Mouse (Mus musculus): ENCODE measurements around the gene Cdk17. TPM values are rescaled to one million over a fixed set of nuclear protein-coding genes. Genes with fewer than 3 reads are reported as not detected.
A peak's percentile ranks its signal among the peaks of the same experiment; 100 is the strongest.
"Not testable (repeated sequence)": the region's sequence is repeated elsewhere in the genome, so short reads cannot be mapped to it uniquely, and the experiment has no call there.

The Cdk17 gene
- polyA plus RNA-seq, 1 experiment from 2014 or later, result 14.2 TPM

DNA sequence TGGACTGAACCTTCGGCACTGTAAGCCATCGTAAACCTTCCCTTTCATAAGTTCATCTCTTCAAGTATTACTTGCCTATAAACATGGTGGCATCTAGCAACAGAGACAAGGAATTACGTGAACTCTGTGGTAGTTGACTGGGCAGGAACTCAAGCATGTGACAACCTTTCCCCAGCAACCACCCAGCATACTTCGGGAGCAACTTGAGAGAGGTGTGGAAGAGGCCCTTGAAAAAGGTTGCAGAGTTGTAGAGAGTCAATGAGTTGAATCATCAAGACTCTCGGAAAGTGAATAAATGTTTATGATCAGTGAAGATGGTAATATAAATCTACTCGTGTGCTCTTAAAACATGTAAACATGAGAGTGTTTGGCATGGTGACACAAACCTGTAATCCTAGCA lies 13.0 kb upstream of the Cdk17 start:
- Histone ChIP-seq H3K9me3 (replicated peaks; ENCODE audit: control insufficient read depth, low read length) (no peaks in the 10 kb centered on the region), H3K27ac (ENCODE audit: low read length) (no peak overlapping the region), H3K9ac (ENCODE audit: low read length) (no peak overlapping the region), H3K4me1 (ENCODE audit: control insufficient read depth, insufficient read depth, low read length) (peaks cover 5% of the 10 kb centered on the region; the same call in 1 of the 2 replicates), H3K36me3 (ENCODE audit: control insufficient read depth, insufficient read depth, low read length) (no peaks in the 10 kb centered on the region), H3K27me3 (ENCODE audit: control insufficient read depth, insufficient read depth, low read length) (no peaks in the 10 kb centered on the region), H3K4me3 (replicated peaks; ENCODE audit: low read length) (no peak overlapping the region), H3K4me2 (ENCODE audit: low read depth, low read length) (no peak overlapping the region)
- WGBS, result 78% methylated on average over 6 of the region's 6 CpGs
- no peak for ATAC-seq (ENCODE audit: insufficient read depth, low FRiP score)

DNA sequence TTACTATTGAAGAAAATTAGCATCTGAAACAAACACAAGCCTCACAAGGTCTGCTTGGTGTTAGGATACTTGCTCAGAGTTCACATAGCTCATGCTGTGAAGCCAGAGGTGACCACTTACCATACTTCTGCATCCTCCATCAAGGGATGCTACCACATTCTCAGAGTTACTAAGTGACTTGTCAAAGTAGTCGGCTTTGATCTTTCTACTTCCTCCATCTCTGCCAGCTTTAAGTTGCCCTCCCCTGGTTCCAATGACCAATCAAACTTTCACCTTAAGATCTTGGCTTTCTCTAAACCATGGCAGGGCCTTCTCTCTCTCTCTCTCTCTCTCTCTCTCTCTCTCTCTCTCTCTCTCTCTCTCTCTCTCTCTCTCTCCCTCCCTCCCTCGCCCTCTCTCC lies 11.1 kb upstream of the Cdk17 start:
- 32% methylated on average over 1 of the region's 2 CpGs for WGBS

DNA sequence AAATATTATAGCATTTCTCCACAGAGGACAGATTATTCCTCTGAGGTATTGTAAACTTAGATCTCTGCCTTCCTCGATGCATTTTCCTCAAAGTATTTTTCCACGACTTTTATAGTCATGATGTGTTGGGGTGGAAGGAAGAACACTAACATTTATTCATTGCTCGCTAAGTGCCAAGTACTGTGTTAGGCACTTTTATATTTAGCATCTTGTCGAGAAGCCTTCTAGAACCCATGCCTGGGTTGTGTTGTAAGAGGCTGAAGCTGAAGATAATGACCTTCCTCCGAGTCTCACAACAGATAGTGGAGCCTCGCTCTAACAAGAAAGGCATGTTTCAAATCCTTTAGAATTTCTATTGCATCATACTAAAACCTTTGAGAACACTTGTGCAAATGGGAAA lies 8.9 kb upstream of the Cdk17 start:
- ATAC-seq (ENCODE audit: insufficient read depth, low FRiP score), result no peak
- Histone ChIP-seq H3K9ac (ENCODE audit: low read length) (no peak overlapping the region), H3K36me3 (ENCODE audit: control insufficient read depth, insufficient read depth, low read length) (no peaks in the 10 kb centered on the region), H3K4me2 (ENCODE audit: low read depth, low read length) (no peak overlapping the region), H3K4me1 (ENCODE audit: control insufficient read depth, insufficient read depth, low read length) (no peaks in the 10 kb centered on the region), H3K4me3 (replicated peaks; ENCODE audit: low read length) (no peak overlapping the region), H3K9me3 (replicated peaks; ENCODE audit: control insufficient read depth, low read length) (no peaks in the 10 kb centered on the region), H3K27ac (ENCODE audit: low read length) (no peak overlapping the region), H3K27me3 (ENCODE audit: control insufficient read depth, insufficient read depth, low read length) (no peaks in the 10 kb centered on the region)
- 42% methylated on average over 6 of the region's 6 CpGs for WGBS

More for the DNA sequence above, 11.1 kb upstream of the Cdk17 start:
- no peaks in the 10 kb centered on the region for H3K36me3 ChIP-seq (ENCODE audit: control insufficient read depth, insufficient read depth, low read length)
- no peak overlapping the region for H3K27ac ChIP-seq (ENCODE audit: low read length)
- H3K9me3 ChIP-seq (replicated peaks; ENCODE audit: control insufficient read depth, low read length), result no peaks in the 10 kb centered on the region
- H3K4me1 ChIP-seq (ENCODE audit: control insufficient read depth, insufficient read depth, low read length), result no peaks in the 10 kb centered on the region
- no peak overlapping the region for H3K4me3 ChIP-seq (replicated peaks; ENCODE audit: low read length)
- no peak overlapping the region for H3K4me2 ChIP-seq (ENCODE audit: low read depth, low read length)
- H3K9ac ChIP-seq (ENCODE audit: low read length), result no peak overlapping the region
- no peak for ATAC-seq (ENCODE audit: insufficient read depth, low FRiP score)
- H3K27me3 ChIP-seq (ENCODE audit: control insufficient read depth, insufficient read depth, low read length), result no peaks in the 10 kb centered on the region

DNA sequence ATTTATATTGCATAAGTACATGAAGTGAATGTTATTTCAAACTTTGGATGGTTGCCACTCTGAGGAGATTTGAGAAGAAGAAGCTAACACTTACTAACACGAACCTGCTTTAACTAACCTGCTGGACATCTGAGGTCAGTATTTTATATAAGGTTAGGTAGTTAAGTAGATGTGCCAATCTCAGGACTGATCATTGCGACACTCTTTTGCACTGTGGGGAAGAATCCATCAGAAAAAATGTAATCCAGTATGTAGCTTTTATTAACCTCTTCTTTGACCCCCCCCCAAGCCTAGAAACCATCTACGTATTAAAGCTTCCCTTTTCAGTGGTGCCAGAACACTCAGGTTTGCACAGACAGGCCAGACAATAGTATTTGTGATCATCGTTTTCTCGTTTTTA lies 8.0 kb upstream of the Cdk17 start:
- ATAC-seq (ENCODE audit: insufficient read depth, low FRiP score), result no peak
- Histone ChIP-seq H3K27me3 (ENCODE audit: control insufficient read depth, insufficient read depth, low read length) (no peaks in the 10 kb centered on the region), H3K27ac (ENCODE audit: low read length) (no peak overlapping the region; the same call in 1 of the 2 replicates), H3K4me2 (ENCODE audit: low read depth, low read length) (no peak overlapping the region), H3K4me3 (replicated peaks; ENCODE audit: low read length) (no peak overlapping the region), H3K4me1 (ENCODE audit: control insufficient read depth, insufficient read depth, low read length) (no peaks in the 10 kb centered on the region), H3K36me3 (ENCODE audit: control insufficient read depth, insufficient read depth, low read length) (no peaks in the 10 kb centered on the region), H3K9ac (ENCODE audit: low read length) (no peak overlapping the region), H3K9me3 (replicated peaks; ENCODE audit: control insufficient read depth, low read length) (no peaks in the 10 kb centered on the region)
- WGBS, result 76% methylated on average over 5 of the region's 5 CpGs

DNA sequence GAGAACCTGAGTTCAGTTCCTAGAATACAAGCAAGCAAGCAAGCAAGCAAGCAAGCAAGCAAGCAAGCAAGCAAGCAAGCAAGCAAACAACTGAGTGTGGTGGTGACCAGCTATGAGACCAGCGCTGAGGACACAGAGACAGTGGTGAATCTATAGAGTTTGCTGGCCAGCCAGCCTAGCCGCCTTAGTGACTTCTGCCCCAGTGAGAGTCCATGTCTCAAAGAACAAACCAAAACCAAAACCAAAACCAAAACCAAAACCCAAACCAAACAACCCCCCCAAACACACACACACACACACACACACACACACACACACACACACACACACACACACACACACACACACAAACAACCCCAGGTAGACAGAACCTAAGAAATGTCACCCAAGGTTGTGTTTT lies 7.3 kb upstream of the Cdk17 start:
- not testable (repeated sequence) for H3K27me3 ChIP-seq (ENCODE audit: control insufficient read depth, insufficient read depth, low read length); H3K4me3 ChIP-seq (replicated peaks; ENCODE audit: low read length); H3K9me3 ChIP-seq (replicated peaks; ENCODE audit: control insufficient read depth, low read length); H3K4me2 ChIP-seq (ENCODE audit: low read depth, low read length); H3K36me3 ChIP-seq (ENCODE audit: control insufficient read depth, insufficient read depth, low read length); H3K4me1 ChIP-seq (ENCODE audit: control insufficient read depth, insufficient read depth, low read length); H3K27ac ChIP-seq (ENCODE audit: low read length); ATAC-seq (ENCODE audit: insufficient read depth, low FRiP score); H3K9ac ChIP-seq (ENCODE audit: low read length)
- WGBS, result 83% methylated on average over 2 of the region's 2 CpGs

DNA sequence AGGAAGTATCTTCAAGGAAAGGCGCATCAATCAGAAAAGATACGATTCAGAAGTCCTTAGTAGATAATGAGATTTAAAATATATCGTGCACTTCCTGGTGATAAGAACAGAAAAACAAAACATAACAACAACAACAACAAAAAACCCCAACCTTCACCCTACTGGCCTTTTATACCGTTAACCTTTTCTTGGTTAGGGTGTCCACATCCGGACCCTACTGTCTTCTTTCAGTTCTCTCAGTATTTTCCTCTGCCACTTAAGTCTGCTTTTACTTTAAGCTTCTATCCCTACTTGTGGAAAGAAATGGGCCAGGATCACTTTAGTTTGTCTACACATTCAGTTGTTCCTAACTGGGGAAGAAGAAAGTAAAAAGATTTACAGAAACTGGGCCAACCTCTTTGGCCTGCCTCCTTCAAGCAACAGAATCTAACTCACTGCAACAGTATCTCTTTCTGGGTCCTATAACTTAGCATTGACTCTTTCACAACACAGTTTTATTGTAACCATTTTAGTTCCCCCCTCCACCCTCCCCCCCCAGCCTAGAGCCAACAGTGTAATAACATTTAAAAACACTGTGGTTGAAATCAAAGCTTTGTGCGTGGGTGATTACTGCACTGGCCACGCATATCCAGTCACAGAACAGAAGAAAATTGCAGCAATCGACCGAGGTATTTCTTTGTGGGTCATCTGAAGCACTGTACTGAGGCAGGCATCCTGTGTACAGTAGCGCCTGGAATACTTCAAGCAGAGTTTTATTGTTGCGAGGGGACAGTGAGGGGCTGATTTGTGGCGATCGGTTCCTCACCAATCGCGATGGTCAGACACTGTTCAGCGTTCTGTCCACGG lies 801 bp upstream of the Cdk17 start:
- peak overlapping the region; percentile 69 for H3K9ac ChIP-seq (ENCODE audit: low read length)
- no peak; the same call in 1 of the 2 replicates for ATAC-seq (ENCODE audit: insufficient read depth, low FRiP score)

DNA sequence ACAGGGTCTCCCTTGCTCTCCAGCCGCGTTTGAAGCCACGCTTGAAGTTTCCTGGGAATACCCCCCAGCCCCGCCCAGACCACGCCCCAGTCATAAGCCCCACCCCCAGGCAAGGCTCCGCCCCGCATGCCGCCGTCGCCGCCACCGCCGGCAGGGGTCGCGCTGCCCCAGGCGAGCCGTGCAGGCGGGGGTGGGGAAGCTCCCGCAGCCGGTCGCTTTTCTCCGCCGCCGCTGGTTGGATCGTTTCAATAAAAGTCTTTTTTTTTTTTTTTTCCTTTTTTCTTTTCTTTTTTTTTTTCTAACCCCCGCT lies 223 bp upstream of the Cdk17 start:
- Histone ChIP-seq H3K9me3 (replicated peaks; ENCODE audit: control insufficient read depth, low read length) (no peaks in the 10 kb centered on the region), H3K4me1 (ENCODE audit: control insufficient read depth, insufficient read depth, low read length) (peaks cover 19% of the 10 kb centered on the region), H3K27ac (ENCODE audit: low read length) (peak overlapping the region; percentile 100), H3K4me3 (replicated peaks; ENCODE audit: low read length) (peak overlapping the region; percentile 99), H3K36me3 (ENCODE audit: control insufficient read depth, insufficient read depth, low read length) (no peaks in the 10 kb centered on the region), H3K4me2 (ENCODE audit: low read depth, low read length) (peak overlapping the region; percentile 74), H3K9ac (ENCODE audit: low read length) (peak overlapping the region; percentile 98), H3K27me3 (ENCODE audit: control insufficient read depth, insufficient read depth, low read length) (no peaks in the 10 kb centered on the region)
- peak; percentile 93 for ATAC-seq (ENCODE audit: insufficient read depth, low FRiP score)
- 0% methylated on average over 26 of the region's 26 CpGs for WGBS

More for the DNA sequence above, 801 bp upstream of the Cdk17 start:
- H3K4me2 ChIP-seq (ENCODE audit: low read depth, low read length), result peak overlapping the region; percentile 74
- 23% methylated on average over 17 of the region's 17 CpGs for WGBS
- no peaks in the 10 kb centered on the region for H3K36me3 ChIP-seq (ENCODE audit: control insufficient read depth, insufficient read depth, low read length)
- peak overlapping the region; percentile 99 for H3K4me3 ChIP-seq (replicated peaks; ENCODE audit: low read length)
- peaks cover 15% of the 10 kb centered on the region for H3K4me1 ChIP-seq (ENCODE audit: control insufficient read depth, insufficient read depth, low read length)
- peak overlapping the region; percentile 64 for H3K27ac ChIP-seq (ENCODE audit: low read length)
- no peaks in the 10 kb centered on the region for H3K9me3 ChIP-seq (replicated peaks; ENCODE audit: control insufficient read depth, low read length)
- no peaks in the 10 kb centered on the region for H3K27me3 ChIP-seq (ENCODE audit: control insufficient read depth, insufficient read depth, low read length)

DNA sequence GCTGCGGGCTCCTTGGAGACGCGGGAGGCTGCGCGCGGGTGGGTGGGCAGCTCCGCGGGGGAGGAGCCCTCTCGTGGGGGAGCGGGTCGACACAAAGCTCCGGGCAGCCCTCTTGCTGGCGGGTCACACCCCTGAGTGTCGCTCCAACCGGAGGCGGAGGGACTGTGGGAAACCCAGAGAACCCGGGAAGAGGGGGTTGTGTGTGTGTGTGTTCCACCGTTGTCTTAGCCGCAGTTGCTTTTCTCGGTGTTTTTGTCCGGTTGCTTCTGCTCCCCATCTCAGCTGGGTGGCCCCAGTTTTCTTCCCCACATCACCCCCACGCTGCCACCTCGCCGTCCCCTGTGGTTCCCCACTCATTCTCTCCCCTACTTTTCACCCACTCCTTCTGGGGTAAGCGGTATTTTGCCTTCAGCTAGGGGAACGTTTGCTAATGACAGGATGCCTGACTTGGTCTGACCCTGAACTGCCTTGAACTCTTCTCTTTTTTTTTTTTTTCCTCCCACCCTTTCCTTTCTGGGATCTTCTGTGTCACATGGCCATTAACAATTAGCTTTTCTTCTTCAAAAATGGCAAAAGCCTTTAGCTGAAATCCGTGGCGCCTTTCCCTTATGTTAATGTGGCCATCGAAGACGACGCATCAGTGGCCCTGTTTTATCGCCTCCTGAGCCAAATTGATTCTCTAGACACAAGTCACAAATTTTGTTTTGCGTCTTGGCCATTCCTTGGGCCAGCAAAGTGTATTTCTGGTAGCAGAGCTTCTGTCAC lies 1.0 kb downstream of the Cdk17 start:
- Histone ChIP-seq H3K4me1 (ENCODE audit: control insufficient read depth, insufficient read depth, low read length) (peaks cover 30% of the 10 kb centered on the region), H3K36me3 (ENCODE audit: control insufficient read depth, insufficient read depth, low read length) (no peaks in the 10 kb centered on the region), H3K27ac (ENCODE audit: low read length) (peak overlapping the region; percentile 100), H3K27me3 (ENCODE audit: control insufficient read depth, insufficient read depth, low read length) (no peaks in the 10 kb centered on the region), H3K9ac (ENCODE audit: low read length) (peak overlapping the region; percentile 98), H3K4me2 (ENCODE audit: low read depth, low read length) (peak overlapping the region; percentile 58), H3K4me3 (replicated peaks; ENCODE audit: low read length) (peak overlapping the region; percentile 99), H3K9me3 (replicated peaks; ENCODE audit: control insufficient read depth, low read length) (no peaks in the 10 kb centered on the region)
- WGBS, result under 1% methylated on average over 27 of the region's 33 CpGs
- ATAC-seq (ENCODE audit: insufficient read depth, low FRiP score), result peak; percentile 14; the same call in 1 of the 2 replicates

DNA sequence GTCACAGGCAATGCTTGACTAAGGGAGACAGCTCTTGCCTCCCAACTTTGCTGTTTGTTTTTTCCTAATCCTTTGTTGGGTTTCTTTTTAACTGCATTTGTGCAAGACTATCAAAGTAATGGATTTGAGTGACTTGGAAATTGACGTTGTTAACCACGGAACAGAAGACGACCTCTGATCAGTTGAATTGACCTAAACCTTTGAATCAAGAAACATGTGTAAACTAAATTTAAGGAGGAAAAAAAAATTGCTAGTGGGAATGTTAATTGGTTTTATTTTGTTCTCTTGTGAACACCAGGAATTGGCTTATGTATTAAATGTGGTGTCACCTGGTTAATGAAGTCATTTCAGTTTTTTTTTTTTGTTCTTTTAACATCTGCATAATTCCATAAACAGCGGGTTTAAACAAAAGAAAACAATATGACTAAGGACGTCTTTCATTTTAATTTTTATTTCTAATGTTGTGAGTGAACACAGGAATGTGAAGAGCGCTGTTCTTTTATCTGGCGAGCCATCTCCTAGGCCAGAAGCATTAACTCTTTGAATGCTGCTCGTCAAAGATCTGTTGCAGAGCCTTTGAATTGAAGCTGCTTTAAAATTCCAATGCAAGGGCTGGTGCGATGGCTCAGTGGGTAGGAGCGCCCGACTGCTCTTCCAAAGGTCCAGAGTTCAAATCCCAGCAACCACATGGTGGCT lies 1.7 kb downstream of the Cdk17 start:
- no peaks in the 10 kb centered on the region for H3K27me3 ChIP-seq (ENCODE audit: control insufficient read depth, insufficient read depth, low read length)
- no peak for ATAC-seq (ENCODE audit: insufficient read depth, low FRiP score)
- peak overlapping the region; percentile 58 for H3K4me2 ChIP-seq (ENCODE audit: low read depth, low read length)
- H3K4me3 ChIP-seq (replicated peaks; ENCODE audit: low read length), result peak overlapping the region; percentile 99
- H3K9ac ChIP-seq (ENCODE audit: low read length), result peak overlapping the region; percentile 98
- no peaks in the 10 kb centered on the region for H3K36me3 ChIP-seq (ENCODE audit: control insufficient read depth, insufficient read depth, low read length)
- H3K9me3 ChIP-seq (replicated peaks; ENCODE audit: control insufficient read depth, low read length), result no peaks in the 10 kb centered on the region
- 25% methylated on average over 11 of the region's 11 CpGs for WGBS
- H3K4me1 ChIP-seq (ENCODE audit: control insufficient read depth, insufficient read depth, low read length), result peaks cover 30% of the 10 kb centered on the region
- peak overlapping the region; percentile 100 for H3K27ac ChIP-seq (ENCODE audit: low read length)

Measured in stomach, embryonic 16.5 days (tissue).